Mouse (Mus musculus) naive thymus-derived CD4-positive, alpha-beta T cell, adult 2 months (primary cell): ENCODE data around the gene Col19a1.

Experiments
- DNase-seq: peaks from one replicate; pipeline ENCODE4 v3.0.0-alpha.2; 2011; ENCODE audit warnings: low read depth

The Col19a1 gene

GRCm38 (mm10) chr1:24226941-24227711 is 360.1 kb downstream of the Col19a1 start:
- no peak for DNase-seq

DNA sequence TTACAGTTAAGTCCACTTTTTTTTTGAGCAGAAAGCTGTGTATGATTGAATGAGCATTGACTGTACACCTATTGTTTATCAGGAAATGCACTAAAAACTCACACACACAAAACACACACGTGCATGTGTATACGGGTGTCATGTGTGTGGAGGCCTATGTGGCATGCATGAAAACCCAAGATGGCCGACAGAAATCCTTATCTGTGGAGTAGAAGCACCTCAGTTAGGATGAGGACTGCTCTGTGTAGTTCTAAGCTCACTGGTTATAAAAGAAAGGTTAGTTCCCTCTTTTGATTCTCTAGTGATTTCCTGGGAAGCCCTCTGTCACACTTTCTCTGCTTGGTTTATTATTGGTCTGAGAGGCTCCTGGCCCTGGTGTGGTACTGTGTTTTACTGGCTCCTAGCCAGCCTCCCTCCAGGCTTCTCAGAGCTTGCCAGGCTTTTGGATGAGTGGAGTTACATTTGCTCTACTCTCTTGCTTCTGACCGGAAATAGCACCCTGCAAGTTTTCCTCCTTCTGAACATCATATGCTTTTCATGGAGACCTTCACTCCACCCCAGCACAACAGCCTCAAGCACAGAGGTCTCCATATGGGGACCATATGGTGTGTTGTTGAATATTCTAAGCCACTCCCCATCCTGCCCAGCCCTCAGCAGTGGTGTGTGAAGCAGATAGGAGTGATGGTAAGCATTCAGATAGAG is 361.3 kb downstream of the Col19a1 start:
- no peak for DNase-seq

- no peak for DNase-seq
Measured at GRCm38 (mm10) chr1:24222981-24223612, 364.2 kb downstream of the Col19a1 start.

DNA sequence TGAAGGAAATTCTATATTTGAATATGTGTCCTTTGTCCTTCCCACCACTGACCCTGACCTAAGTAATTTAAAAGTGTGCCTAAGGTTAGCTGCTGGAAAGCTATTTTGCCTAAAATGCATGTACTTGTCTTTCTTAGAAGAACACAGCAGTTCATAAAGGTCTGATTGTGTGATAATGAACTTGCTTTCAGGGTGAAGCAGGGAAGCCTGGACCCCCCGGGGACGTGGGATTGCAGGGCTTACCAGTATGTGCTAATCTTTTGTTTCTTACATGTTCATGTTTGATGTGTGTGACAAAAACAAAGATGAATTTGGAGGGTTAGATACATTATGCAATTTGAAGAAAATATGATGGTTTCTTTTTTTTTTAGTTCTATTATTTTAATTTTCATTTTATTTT is 365.0 kb downstream of the Col19a1 start:
- no peak for DNase-seq

GRCm38 (mm10) chr1:24219041-24219440 is 368.2 kb downstream of the Col19a1 start:
- DNase-seq, result no peak
